Mouse (Mus musculus) heart, embryonic 13.5 days (tissue): ENCODE data around the gene Arl3. TPM values are rescaled to one million over a fixed set of nuclear protein-coding genes. Genes with fewer than 3 reads are reported as not detected.

ENCODE experiments used
- polyA plus RNA-seq: library from polyadenylated mRNA; unstranded; fragments of >200 nt; fragmentation: Nextera tagmentation; extraction: Ambion mirVana; gene quantifications from 2 replicates; pipeline ENCODE4 v1.2.1, GENCODE M21; 2015

Gene Arl3
- polyA plus RNA-seq, 1 experiment from 2014 or later: 82.1 TPM

Other genes with a start within 250 kb of the Arl3 start
- gene Psd, start 246.0 kb downstream of the Arl3 start, polyA plus RNA-seq: 4.3 and 5.6 TPM in 2 replicates
- gene Fbxl15, start 245.0 kb downstream of the Arl3 start, polyA plus RNA-seq: 9.5 and 10.2 TPM in 2 replicates
- gene Cuedc2, start 234.5 kb downstream of the Arl3 start, polyA plus RNA-seq: 114 and 131 TPM in 2 replicates
- 4.5 and 5.2 TPM in 2 replicates for gene Mfsd13a, start 232.1 kb downstream of the Arl3 start, polyA plus RNA-seq
- gene 2310034G01Rik, start 222.9 kb downstream of the Arl3 start, polyA plus RNA-seq: 0.76 and 1.4 TPM in 2 replicates
- 108 and 111 TPM in 2 replicates for gene Actr1a, start 177.4 kb downstream of the Arl3 start, polyA plus RNA-seq
- gene Sufu, start 176.3 kb downstream of the Arl3 start, polyA plus RNA-seq: 18.4 and 19.3 TPM in 2 replicates
- 13.2 and 13.9 TPM in 2 replicates for gene Trim8, start 71.5 kb downstream of the Arl3 start, polyA plus RNA-seq
- gene Sfxn2, start 167 bp upstream of the Arl3 start, polyA plus RNA-seq: 8.1 and 9.1 TPM in 2 replicates
- 41.6 and 42.0 TPM in 2 replicates for gene Wbp1l, start 25.9 kb upstream of the Arl3 start, polyA plus RNA-seq
- gene Cyp17a1, start 100.0 kb upstream of the Arl3 start, polyA plus RNA-seq: 1.1 and 1.6 TPM in 2 replicates
- 17.4 and 17.6 TPM in 2 replicates for gene Borcs7, start 116.7 kb upstream of the Arl3 start, polyA plus RNA-seq
- 49.1 and 52.8 TPM in 2 replicates for gene As3mt, start 134.3 kb upstream of the Arl3 start, polyA plus RNA-seq
- gene Cnnm2, start 188.4 kb upstream of the Arl3 start, polyA plus RNA-seq: 2.4 and 2.5 TPM in 2 replicates